Mouse (Mus musculus): ENCODE data around the gene Edaradd. TPM values are rescaled to one million over a fixed set of nuclear protein-coding genes. Genes with fewer than 3 reads are reported as not detected.

The Edaradd gene
- 21.7 to 23.5 TPM (median 22.4 TPM) in 4 replicates for total RNA-seq (2023)

GRCm38 (mm10) chr13:12519955-12520584, at the start of gene Edaradd:
Gene Edaradd (minus strand): TSS chr13:12520438.

GRCm38 (mm10) chr13:12565621-12566390, 45.6 kb upstream of the Edaradd start, which contains the start of gene Ero1lb:
Gene Ero1lb (plus strand): TSS chr13:12565874.

GRCm38 (mm10) chr13:12464844-12465243, 55.4 kb downstream of the Edaradd start, which contains the start of gene Lgals8:
Gene Lgals8 (minus strand): TSS chr13:12464944.

Other genes starting within 250 kb of the Edaradd start
- gene Actn2, start 179.7 kb downstream of the Edaradd start, total RNA-seq (2023) = not detected in 4 replicates
- gene Heatr1, start 125.4 kb downstream of the Edaradd start, total RNA-seq (2023) = 89.6 to 111 TPM (median 98.4 TPM) in 4 replicates
- 178 to 187 TPM (median 180 TPM) in 4 replicates for gene Lgals8, start 55.5 kb downstream of the Edaradd start, total RNA-seq (2023)
- 108 to 114 TPM (median 112 TPM) in 4 replicates for gene Ero1lb, start 45.4 kb upstream of the Edaradd start, total RNA-seq (2023)

All from B cell, adult 62 days (primary cell).